Mouse (Mus musculus) embryonic facial prominence, embryonic 11.5 days (tissue): ENCODE data around the gene Chl1. TPM values are rescaled to one million over a fixed set of nuclear protein-coding genes. Genes with fewer than 3 reads are reported as not detected.
A peak's percentile ranks its signal among the peaks of the same experiment; 100 is the strongest.

Experiments
- ATAC-seq: fragments of 200-750 bp; cut with Nextera tagmentation; replicated peaks from 2 replicates; pipeline ENCODE4 v1.8.0; 2017; ENCODE audit warnings: low read depth; ENCODE audit not compliant: insufficient number of reproducible peaks, low FRiP score, low TSS enrichment
- DNase-seq: peaks from one replicate; pipeline ENCODE4 v3.0.0-alpha.2; 2015; ENCODE audit warnings: low spot score
- H3K27ac ChIP-seq: fragments of 300-500 bp; sonication (generic); replicated peaks from 2 replicates; pipeline ENCODE4 v1.5.1; 2014; ENCODE audit warnings: mild to moderate bottlenecking, low read depth, low read length, control low read depth
- H3K27me3 ChIP-seq: fragments of 300-500 bp; sonication (generic); 2 replicates; pipeline ENCODE4 v1.6.1; 2014; ENCODE audit warnings: mild to moderate bottlenecking, low read length, moderate library complexity, mixed read lengths; ENCODE audit not compliant: control insufficient read depth, insufficient read depth
- H3K36me3 ChIP-seq: fragments of 300-500 bp; sonication (generic); replicated peaks from 2 replicates; pipeline ENCODE4 v1.6.1; 2014; ENCODE audit warnings: low read depth, mild to moderate bottlenecking, low read length, moderate library complexity, mixed read lengths; ENCODE audit not compliant: control insufficient read depth, insufficient read depth
- H3K4me1 ChIP-seq: fragments of 300-500 bp; sonication (generic); 2 replicates; pipeline ENCODE4 v1.6.1; 2014; ENCODE audit warnings: low read length, mixed read lengths; ENCODE audit not compliant: control insufficient read depth, insufficient read depth
- H3K4me2 ChIP-seq: fragments of 300-500 bp; sonication (generic); 2 replicates; pipeline ENCODE4 v1.6.1; 2014; ENCODE audit warnings: low read depth, mild to moderate bottlenecking, control low read depth, low read length, moderate library complexity
- H3K4me3 ChIP-seq: fragments of 300-500 bp; sonication (generic); 2 replicates; pipeline ENCODE4 v1.5.1; 2014; ENCODE audit warnings: low read depth, low read length, control low read depth
- H3K9ac ChIP-seq: fragments of 300-500 bp; sonication (generic); replicated peaks from 2 replicates; pipeline ENCODE4 v1.6.1; 2014; ENCODE audit warnings: mild to moderate bottlenecking, control low read depth, low read length
- H3K9me3 ChIP-seq: fragments of 300-500 bp; sonication (generic); replicated peaks from 2 replicates; pipeline ENCODE4 v1.6.1; 2016; ENCODE audit warnings: mild to moderate bottlenecking, low read length, inconsistent platforms, mixed read lengths; ENCODE audit not compliant: control insufficient read depth
- WGBS: fragments of 180-500 bp; shearing (Covaris S2); extraction: QIAGEN DNeasy Blood & Tissue Kit; methylation state at CpG from one replicate; pipeline ENCODE4 v1.1.7; 2014; 5-methylcytosine and 5-hydroxymethylcytosine counted together
- polyA plus RNA-seq: library from polyadenylated mRNA; unstranded; fragments of >200 nt; fragmentation: Nextera tagmentation; extraction: Ambion mirVana; gene quantifications from 2 replicates; pipeline ENCODE4 v1.2.1, GENCODE M21; 2014

Gene Chl1
- polyA plus RNA-seq, 1 experiment from 2014 or later, result 2.5 TPM

DNA sequence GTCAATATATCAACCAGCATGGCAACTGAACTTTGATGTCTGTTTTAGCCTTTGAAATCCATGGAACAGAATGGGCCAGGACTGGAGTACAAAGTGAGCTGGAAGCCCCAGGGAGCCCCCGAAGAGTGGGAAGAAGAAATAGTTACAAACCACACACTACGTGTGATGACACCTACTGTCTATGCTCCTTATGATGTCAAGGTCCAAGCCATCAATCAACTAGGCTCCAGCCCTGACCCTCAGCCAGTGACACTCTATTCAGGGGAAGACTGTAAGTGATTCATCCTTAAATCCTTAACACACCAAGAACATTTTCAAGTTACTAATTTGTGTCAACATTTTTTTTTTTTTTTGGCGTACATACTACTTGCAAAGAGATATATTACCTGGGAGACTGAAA, 196.0 kb downstream of the Chl1 start:
- WGBS, result 82% methylated on average over 3 of the region's 3 CpGs
- no peaks in the 10 kb centered on the region for H3K27me3 ChIP-seq
- no peak overlapping the region for H3K4me3 ChIP-seq
- no peak for DNase-seq
- H3K36me3 ChIP-seq, result no peaks in the 10 kb centered on the region
- H3K4me2 ChIP-seq, result no peak overlapping the region
- no peaks in the 10 kb centered on the region for H3K9me3 ChIP-seq
- no peak overlapping the region for H3K27ac ChIP-seq
- no peaks in the 10 kb centered on the region for H3K4me1 ChIP-seq
- ATAC-seq, result no peak
- no peak overlapping the region for H3K9ac ChIP-seq

DNA sequence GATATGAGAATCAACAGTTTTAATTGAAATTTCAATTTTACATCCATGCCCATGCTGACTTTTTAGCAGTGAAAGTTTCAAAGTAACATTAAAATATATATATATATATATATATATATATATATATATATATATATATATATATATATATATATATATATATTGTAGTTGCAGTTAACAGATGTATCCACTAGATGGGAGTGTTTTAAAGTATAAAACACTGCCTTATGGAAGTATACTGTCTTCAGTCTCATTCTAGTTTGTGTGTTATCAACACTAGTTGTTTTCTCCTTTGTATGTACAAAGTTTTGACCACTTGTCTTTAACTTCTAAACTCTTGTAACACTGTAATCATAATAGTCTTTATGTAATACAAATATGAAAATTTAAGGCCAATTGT, 228.9 kb downstream of the Chl1 start:
- no peaks in the 10 kb centered on the region for H3K9me3 ChIP-seq
- no peaks in the 10 kb centered on the region for H3K36me3 ChIP-seq
- ATAC-seq (no peak), DNase-seq (peak; percentile 16)
- no peak overlapping the region for H3K9ac ChIP-seq
- no peaks in the 10 kb centered on the region for H3K27me3 ChIP-seq
- H3K4me3 ChIP-seq, result no peak overlapping the region
- no peak overlapping the region for H3K4me2 ChIP-seq
- H3K4me1 ChIP-seq, result no peaks in the 10 kb centered on the region
- H3K27ac ChIP-seq, result no peak overlapping the region

GRCm38 (mm10) chr6:103742784-103743183, 232.4 kb downstream of the Chl1 start:
- ATAC-seq (no peak), DNase-seq (no peak)
- WGBS, result 59% methylated on average over 3 of the region's 3 CpGs
- no peak overlapping the region for H3K27ac ChIP-seq
- H3K4me3 ChIP-seq, result no peak overlapping the region
- no peaks in the 10 kb centered on the region for H3K27me3 ChIP-seq
- H3K4me2 ChIP-seq, result no peak overlapping the region
- H3K9ac ChIP-seq, result no peak overlapping the region
- H3K4me1 ChIP-seq, result no peaks in the 10 kb centered on the region
- H3K36me3 ChIP-seq, result no peaks in the 10 kb centered on the region
- no peaks in the 10 kb centered on the region for H3K9me3 ChIP-seq

- Histone ChIP-seq H3K9ac (no peak overlapping the region), H3K27me3 (no peaks in the 10 kb centered on the region), H3K4me2 (no peak overlapping the region), H3K9me3 (no peaks in the 10 kb centered on the region), H3K4me1 (no peaks in the 10 kb centered on the region), H3K36me3 (no peaks in the 10 kb centered on the region), H3K4me3 (no peak overlapping the region), H3K27ac (no peak overlapping the region)
- WGBS, result 32% methylated on average over 4 of the region's 4 CpGs
- ATAC-seq (no peak), DNase-seq (peak; percentile 57)
These were observed 235.7 kb downstream of the Chl1 start for GRCm38 (mm10) chr6:103746103-103746502.

DNA sequence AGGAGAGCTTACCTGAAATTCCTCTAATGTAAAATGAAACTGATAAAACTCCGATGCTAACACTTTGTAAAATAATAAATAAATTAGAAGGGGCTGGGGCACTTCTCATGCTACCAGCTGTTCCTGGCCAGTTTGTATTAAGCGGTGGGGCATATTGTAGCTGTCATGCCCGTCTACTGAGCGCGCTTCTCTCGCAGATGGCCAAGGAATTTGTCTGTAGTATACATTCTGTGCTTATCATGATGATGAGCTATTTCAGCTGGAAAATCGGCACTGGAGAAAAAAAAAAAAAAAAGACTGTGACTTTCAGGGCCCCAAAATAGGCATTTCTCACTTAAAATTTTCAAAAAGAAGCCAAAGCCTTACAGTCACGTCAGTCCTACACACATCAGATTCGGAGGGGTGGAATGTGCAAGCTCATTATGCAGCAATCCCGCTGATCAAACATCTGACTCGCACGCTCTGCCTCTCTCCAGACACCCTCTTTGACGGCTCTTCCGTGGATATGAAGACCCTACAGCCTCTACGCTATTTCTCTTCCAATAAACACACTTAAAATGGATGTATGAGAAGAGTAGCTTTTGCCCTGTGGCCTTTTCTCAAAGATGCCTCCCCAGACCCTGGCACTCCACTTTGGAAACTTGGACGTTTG, 238.9 kb downstream of the Chl1 start:
- no peaks in the 10 kb centered on the region for H3K36me3 ChIP-seq
- no peaks in the 10 kb centered on the region for H3K4me1 ChIP-seq
- no peaks in the 10 kb centered on the region for H3K27me3 ChIP-seq
- no peaks in the 10 kb centered on the region for H3K9me3 ChIP-seq
- DNase-seq, result no peak
- 59% methylated on average over 16 of the region's 16 CpGs for WGBS
- ATAC-seq, result no peak
- H3K4me3 ChIP-seq, result no peak overlapping the region
- H3K4me2 ChIP-seq, result no peak overlapping the region
- H3K9ac ChIP-seq, result no peak overlapping the region
- no peak overlapping the region for H3K27ac ChIP-seq

DNA sequence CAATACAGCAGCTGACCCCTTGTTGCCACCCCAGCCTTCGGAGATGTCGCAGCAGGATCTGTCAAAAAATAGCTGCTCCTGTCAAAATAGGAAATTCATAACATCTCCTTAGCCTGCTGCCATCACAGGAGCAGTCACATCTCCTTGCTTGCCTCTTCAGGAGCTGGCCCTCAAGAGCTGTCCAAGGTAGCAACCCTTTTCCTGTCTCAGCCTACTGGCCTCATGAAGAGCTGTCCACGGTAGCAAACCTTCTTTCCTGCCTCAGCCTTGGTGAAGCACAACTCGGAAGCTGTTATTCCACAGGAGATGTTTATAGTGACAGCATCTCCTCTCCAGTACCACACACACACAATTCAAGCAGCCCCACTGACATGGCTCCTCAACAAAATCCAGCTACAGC, 243.5 kb downstream of the Chl1 start:
- Histone ChIP-seq H3K27ac (no peak overlapping the region), H3K4me2 (no peak overlapping the region), H3K36me3 (no peaks in the 10 kb centered on the region), H3K9me3 (no peaks in the 10 kb centered on the region), H3K4me1 (no peaks in the 10 kb centered on the region), H3K9ac (no peak overlapping the region), H3K4me3 (no peak overlapping the region), H3K27me3 (no peaks in the 10 kb centered on the region)
- no peak for ATAC-seq
- peak; percentile 24 for DNase-seq
- 76% methylated on average over 4 of the region's 4 CpGs for WGBS

DNA sequence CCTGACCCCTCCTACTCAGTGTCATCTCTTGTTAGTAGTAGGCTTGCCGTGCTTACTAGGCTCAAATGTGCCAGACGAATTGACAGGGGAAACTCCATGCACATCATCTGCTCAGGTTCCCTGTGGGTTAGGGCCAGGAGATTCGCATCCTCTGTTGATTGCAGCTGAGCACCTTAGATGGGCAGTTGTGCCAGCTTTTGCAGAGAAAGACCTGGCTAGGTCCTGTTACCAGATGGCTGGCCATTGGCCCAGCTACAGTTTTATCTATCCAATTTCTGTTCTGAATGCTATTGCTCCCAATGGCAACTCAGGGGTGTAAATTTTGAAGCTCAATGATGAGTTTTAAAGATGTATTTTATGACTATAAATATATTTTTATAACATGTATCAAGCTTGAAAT, 256.4 kb downstream of the Chl1 start:
- no peak overlapping the region for H3K27ac ChIP-seq
- H3K9me3 ChIP-seq, result no peaks in the 10 kb centered on the region; the same call in 1 of the 2 replicates
- no peaks in the 10 kb centered on the region for H3K27me3 ChIP-seq
- H3K36me3 ChIP-seq, result no peaks in the 10 kb centered on the region
- no peaks in the 10 kb centered on the region for H3K4me1 ChIP-seq
- H3K4me2 ChIP-seq, result no peak overlapping the region
- DNase-seq (no peak), ATAC-seq (no peak)
- WGBS, result 76% methylated on average over 3 of the region's 3 CpGs
- no peak overlapping the region for H3K4me3 ChIP-seq
- H3K9ac ChIP-seq, result no peak overlapping the region

- Histone ChIP-seq H3K27ac (no peak overlapping the region), H3K27me3 (no peaks in the 10 kb centered on the region), H3K36me3 (no peaks in the 10 kb centered on the region), H3K9ac (no peak overlapping the region), H3K4me2 (no peak overlapping the region), H3K4me3 (no peak overlapping the region), H3K9me3 (no peaks in the 10 kb centered on the region), H3K4me1 (no peaks in the 10 kb centered on the region)
- ATAC-seq (no peak), DNase-seq (no peak)
- 83% methylated on average over 5 of the region's 5 CpGs for WGBS
These were observed 270.7 kb downstream of the Chl1 start for GRCm38 (mm10) chr6:103781058-103781457.
